Mouse (Mus musculus) small intestine, adult 2 months (tissue): ENCODE results near the gene Sp6.

Source experiments
- CTCF ChIP-seq: fragments of 200-500 bp; IDR thresholded peaks from 2 replicates; pipeline ENCODE4 v1.5.1; 2012; ENCODE audit warnings: low read depth, mild to moderate bottlenecking, control low read depth, inconsistent platforms, low read length, moderate library complexity, mixed read lengths; ENCODE audit not compliant: insufficient replicate concordance, insufficient read length; ENCODE audit errors: extremely low read depth
- POLR2A ChIP-seq: fragments of 200-500 bp; IDR thresholded peaks from 2 replicates; pipeline ENCODE4 v1.6.1; 2012; ENCODE audit warnings: low read depth, mild to moderate bottlenecking, control low read depth, inconsistent platforms, low read length, moderate library complexity

GRCm38 (mm10) chr11:96974813-96975212 is 38.4 kb upstream of the Sp6 start:
- TF ChIP-seq POLR2A (no peak), CTCF (no peak)
